Mouse (Mus musculus) limb, embryonic 13.5 days (tissue): ENCODE data around the gene Fam186b. TPM values are rescaled to one million over a fixed set of nuclear protein-coding genes. Genes with fewer than 3 reads are reported as not detected.
"Not testable (repeated sequence)": the region's sequence is repeated elsewhere in the genome, so short reads cannot be mapped to it uniquely, and the experiment has no call there.

ENCODE experiments used
- ATAC-seq: fragments of 200-750 bp; cut with Nextera tagmentation; 2 replicates; pipeline ENCODE4 v1.8.0; 2017; ENCODE audit warnings: low read depth, moderate number of reproducible peaks, moderate TSS enrichment; ENCODE audit not compliant: low FRiP score
- H3K27ac ChIP-seq: fragments of 300-500 bp; sonication (generic); 2 replicates; pipeline ENCODE4 v1.5.1; 2015; ENCODE audit warnings: inconsistent platforms, mild to moderate bottlenecking, moderate library complexity
- H3K27me3 ChIP-seq: fragments of 300-500 bp; sonication (generic); 2 replicates; pipeline ENCODE4 v1.6.1; 2015; ENCODE audit warnings: mild to moderate bottlenecking, inconsistent platforms
- H3K36me3 ChIP-seq: fragments of 300-500 bp; sonication (generic); 2 replicates; pipeline ENCODE4 v1.6.1; 2015; ENCODE audit warnings: inconsistent platforms, mild to moderate bottlenecking, moderate library complexity
- H3K4me1 ChIP-seq: fragments of 300-500 bp; sonication (generic); 2 replicates; pipeline ENCODE4 v1.6.1; 2015; ENCODE audit warnings: inconsistent platforms
- H3K4me2 ChIP-seq: fragments of 300-500 bp; sonication (generic); replicated peaks from 2 replicates; pipeline ENCODE4 v1.6.1; 2015; ENCODE audit warnings: inconsistent platforms, mild to moderate bottlenecking, moderate library complexity
- H3K4me3 ChIP-seq: fragments of 300-500 bp; sonication (generic); 2 replicates; pipeline ENCODE4 v1.5.1; 2015; ENCODE audit warnings: moderate library complexity, mild to moderate bottlenecking, inconsistent platforms
- H3K9ac ChIP-seq: fragments of 300-500 bp; sonication (generic); 2 replicates; pipeline ENCODE4 v1.6.1; 2015; ENCODE audit warnings: mild to moderate bottlenecking, inconsistent platforms
- H3K9me3 ChIP-seq: fragments of 300-500 bp; sonication (generic); 2 replicates; pipeline ENCODE4 v1.6.1; 2016; ENCODE audit warnings: inconsistent platforms
- WGBS: fragments of 180-500 bp; shearing (Covaris S2); methylation state at CpG from one replicate; pipeline ENCODE4 v1.1.7; 2015; 5-methylcytosine and 5-hydroxymethylcytosine counted together
- polyA plus RNA-seq: library from polyadenylated mRNA; unstranded; fragments of >200 nt; fragmentation: Nextera tagmentation; extraction: Ambion mirVana; gene quantifications from 2 replicates; pipeline ENCODE4 v1.2.1, GENCODE M21; 2015

Gene Fam186b
- polyA plus RNA-seq, 1 experiment from 2014 or later: 0.36 TPM

DNA sequence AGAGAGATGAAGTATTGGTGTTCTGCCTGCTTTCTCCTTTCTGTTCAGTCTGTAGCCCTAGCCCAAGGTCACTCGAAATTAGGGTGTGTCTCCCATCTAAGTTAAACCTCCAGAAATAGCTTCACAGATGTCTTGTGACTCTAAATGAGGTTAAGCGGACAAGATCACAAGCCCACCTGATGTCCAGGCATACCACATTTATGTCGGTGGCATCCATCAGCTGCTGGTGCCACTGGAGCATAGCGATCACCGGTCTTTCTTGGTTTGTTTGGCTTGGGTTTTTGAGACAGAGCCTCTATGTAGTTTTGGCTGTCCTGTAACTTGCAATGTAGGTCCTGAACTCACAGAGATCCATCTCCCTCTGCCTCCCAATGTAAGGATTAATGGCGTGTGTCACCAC, 41.9 kb downstream of the Fam186b start:
- no peak overlapping the region for H3K27ac ChIP-seq
- ATAC-seq: no peak
- H3K9ac ChIP-seq: no peak overlapping the region
- no peak overlapping the region for H3K4me3 ChIP-seq
- H3K36me3 ChIP-seq: peaks cover 14% of the 10 kb centered on the region
- no peaks in the 10 kb centered on the region for H3K27me3 ChIP-seq
- no peak overlapping the region for H3K4me2 ChIP-seq
- H3K4me1 ChIP-seq: peaks cover 17% of the 10 kb centered on the region; the same call in 1 of the 2 replicates
- 95% methylated on average over 6 of the region's 6 CpGs for WGBS
- no peaks in the 10 kb centered on the region for H3K9me3 ChIP-seq

DNA sequence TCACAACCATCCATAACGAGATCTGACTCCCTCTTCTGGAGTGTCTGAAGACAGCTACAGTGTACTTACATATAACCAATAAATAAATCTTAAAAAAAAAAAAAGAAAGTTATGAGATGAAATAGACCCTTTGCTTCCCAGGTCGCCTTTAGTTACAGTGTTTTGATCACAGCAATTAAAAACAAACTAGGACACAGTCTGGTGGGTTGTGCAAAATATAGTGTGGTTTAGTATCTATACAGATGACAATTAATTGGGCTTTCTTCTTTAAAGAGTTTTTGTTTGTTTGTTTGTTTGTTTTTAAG, 42.6 kb downstream of the Fam186b start:
- Histone ChIP-seq H3K4me1 (peaks cover 17% of the 10 kb centered on the region; the same call in 1 of the 2 replicates), H3K4me3 (peak overlapping the region; percentile 59; the same call in 1 of the 2 replicates), H3K4me2 (peak overlapping the region; percentile 84), H3K36me3 (peaks cover 21% of the 10 kb centered on the region)
- not testable (repeated sequence) for H3K9me3 ChIP-seq, ATAC-seq, H3K9ac ChIP-seq, H3K27ac ChIP-seq, H3K27me3 ChIP-seq
- 35% methylated on average over 2 of the region's 2 CpGs for WGBS

DNA sequence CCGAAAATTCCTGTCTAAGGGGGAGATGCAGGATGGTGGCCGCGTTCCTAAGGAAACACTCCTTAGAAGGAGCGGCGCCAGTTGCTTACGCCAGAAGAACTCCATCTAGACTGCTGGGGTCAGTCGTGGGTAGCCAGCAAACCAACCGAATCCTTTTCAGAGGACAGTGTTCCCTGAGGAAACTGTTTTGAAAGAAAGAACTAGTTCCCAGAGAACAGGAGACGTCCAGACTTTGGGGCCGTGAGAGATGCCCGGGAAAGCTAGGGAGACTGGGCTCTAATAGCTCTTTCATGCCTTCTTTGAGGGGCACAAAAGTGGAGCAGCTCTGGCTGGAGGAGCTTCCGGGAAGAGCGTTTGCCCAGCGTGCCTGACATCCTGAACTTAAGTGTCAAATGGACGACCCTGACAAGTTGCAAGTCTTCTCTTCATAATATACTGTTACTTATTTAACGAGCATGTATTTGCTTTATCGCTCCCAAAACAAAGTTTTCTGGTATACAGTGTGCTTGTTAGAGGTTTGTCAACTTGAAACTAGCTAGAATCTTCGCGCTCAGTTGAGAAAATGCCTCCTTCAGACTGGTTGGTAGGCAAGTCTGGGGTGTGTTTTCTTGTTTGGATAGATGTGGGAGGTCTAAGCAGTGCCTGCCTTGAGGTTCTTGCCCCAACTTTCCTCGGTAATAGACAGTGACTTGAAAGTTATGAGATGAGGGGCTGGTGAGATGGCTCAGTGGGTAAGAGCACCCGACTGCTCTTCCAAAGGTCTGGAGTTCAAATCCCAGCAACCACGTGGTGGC, 43.1 kb downstream of the Fam186b start:
- H3K4me3 ChIP-seq: peak overlapping the region; percentile 59
- peak overlapping the region; percentile 97 for H3K27ac ChIP-seq
- H3K9ac ChIP-seq: peak overlapping the region; percentile 72
- H3K4me1 ChIP-seq: peaks cover 17% of the 10 kb centered on the region; the same call in 1 of the 2 replicates
- peak overlapping the region; percentile 84 for H3K4me2 ChIP-seq
- peaks cover 26% of the 10 kb centered on the region for H3K36me3 ChIP-seq
- H3K27me3 ChIP-seq: no peaks in the 10 kb centered on the region
- H3K9me3 ChIP-seq: no peaks in the 10 kb centered on the region
- peak; percentile 33 for ATAC-seq
- WGBS: 3% methylated on average over 22 of the region's 22 CpGs

DNA sequence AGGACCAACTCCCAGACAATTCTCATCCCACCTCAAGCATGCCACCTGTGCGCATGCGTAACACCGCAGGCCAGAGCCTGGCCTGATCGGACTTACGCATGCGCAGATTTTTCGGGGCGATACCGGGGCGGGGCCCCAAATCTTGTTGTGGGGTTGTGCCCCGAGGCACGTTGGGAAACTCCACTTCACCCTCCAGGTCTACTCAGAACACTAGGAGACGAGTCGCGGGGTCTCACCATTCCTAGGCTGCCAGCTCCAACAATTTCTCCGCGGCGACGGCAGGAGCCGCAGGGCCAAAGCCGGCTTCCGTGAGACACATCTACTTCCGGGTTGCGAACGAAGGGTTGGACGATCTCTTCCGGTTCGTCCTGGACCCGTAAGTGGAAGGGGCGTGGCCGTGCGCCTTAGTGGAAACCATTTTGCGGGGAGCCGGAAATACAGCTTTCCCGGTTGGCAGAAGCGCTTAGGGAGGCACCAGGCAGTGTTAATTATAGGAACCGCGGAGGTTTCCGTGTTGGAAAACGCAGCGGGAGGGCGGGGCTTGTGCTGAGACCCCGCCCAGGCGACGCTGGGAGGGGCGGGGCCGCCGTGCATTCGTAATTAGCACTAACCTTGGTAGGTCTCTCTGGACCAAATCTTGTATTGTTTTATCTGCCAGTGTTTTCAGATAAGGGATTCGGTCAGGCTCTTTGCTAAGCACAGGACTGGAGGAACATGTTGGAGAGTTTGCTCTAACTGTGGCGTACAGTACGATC, 43.9 kb downstream of the Fam186b start, which contains the start of gene Mcrs1:
Gene Mcrs1 (minus strand): TSS at position 336 of the 755 bp plus-strand sequence.
- Histone ChIP-seq H3K4me3 (peak within 1 kb of the TSS; percentile 59), H3K4me2 (peak within 1 kb of the TSS; percentile 84), H3K9ac (peak within 1 kb of the TSS; percentile 72), H3K27ac (peak within 1 kb of the TSS; percentile 97), H3K4me1 (peaks cover 17% of the 10 kb centered on the region; the same call in 1 of the 2 replicates), H3K27me3 (no peaks in the 10 kb centered on the region), H3K9me3 (no peaks in the 10 kb centered on the region), H3K36me3 (peaks cover 34% of the 10 kb centered on the region)
- ATAC-seq: peak; percentile 95
- WGBS: under 1% methylated on average over 52 of the region's 52 CpGs

DNA sequence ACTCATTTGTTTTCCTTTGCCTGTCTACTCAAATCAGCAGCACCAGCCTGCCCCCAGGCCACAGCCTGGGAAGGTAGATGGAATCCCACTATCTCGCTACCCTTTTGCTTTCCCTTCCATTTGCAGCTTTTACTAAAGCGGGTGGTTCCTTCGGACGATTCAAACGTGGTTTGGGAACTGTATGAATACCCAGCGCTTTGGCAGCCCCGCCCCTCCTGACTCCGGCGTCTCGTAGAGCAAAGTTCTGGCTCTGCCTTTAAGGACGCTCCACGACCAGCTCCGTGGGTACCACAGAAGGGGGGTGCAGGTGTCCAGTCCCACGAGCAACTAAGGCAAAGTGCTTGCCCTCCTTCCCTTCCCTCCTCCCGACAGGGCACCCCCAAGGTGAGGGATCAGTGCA, 44.6 kb downstream of the Fam186b start:
- H3K9me3 ChIP-seq, H3K27me3 ChIP-seq: not testable (repeated sequence)
- H3K4me1 ChIP-seq: peaks cover 17% of the 10 kb centered on the region; the same call in 1 of the 2 replicates
- peak overlapping the region; percentile 28; the same call in 1 of the 2 replicates for H3K27ac ChIP-seq
- H3K9ac ChIP-seq: peak overlapping the region; percentile 67
- peak overlapping the region; percentile 84 for H3K4me2 ChIP-seq
- 1% methylated on average over 14 of the region's 15 CpGs for WGBS
- peak overlapping the region; percentile 59 for H3K4me3 ChIP-seq
- 0 out of 2 replicates have a peak, but pooled peaks have one; percentile 2 for ATAC-seq
- H3K36me3 ChIP-seq: peaks cover 41% of the 10 kb centered on the region

DNA sequence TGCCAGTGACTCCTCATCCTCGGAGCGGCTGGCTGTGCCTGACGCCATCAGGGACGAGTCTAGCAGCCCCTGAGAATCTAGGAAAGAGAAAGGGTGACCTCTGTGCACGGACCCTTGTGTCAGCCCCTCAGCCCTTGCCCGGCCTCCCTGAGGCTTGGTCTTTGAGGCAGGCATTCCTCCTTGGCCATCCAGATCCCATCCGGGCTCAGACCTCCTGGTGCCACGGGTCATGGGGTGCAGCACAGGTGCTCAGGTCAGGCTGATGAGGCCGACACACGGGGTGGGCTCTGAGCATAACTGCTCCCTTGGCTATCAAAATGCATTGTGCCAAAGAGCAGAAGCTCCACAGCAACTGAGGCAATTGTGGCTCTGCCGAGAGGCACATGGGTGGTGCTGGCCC, 45.8 kb downstream of the Fam186b start:
- ATAC-seq: no peak
- WGBS: 93% methylated on average over 11 of the region's 11 CpGs
- H3K9ac ChIP-seq: 0 out of 2 replicates have a peak overlapping the region, but pooled peaks have one; percentile 3
- H3K27ac ChIP-seq: no peak overlapping the region
- peaks cover 53% of the 10 kb centered on the region for H3K36me3 ChIP-seq
- peak overlapping the region; percentile 84; the same call in 1 of the 2 replicates for H3K4me2 ChIP-seq
- H3K4me1 ChIP-seq: peaks cover 17% of the 10 kb centered on the region; the same call in 1 of the 2 replicates
- no peak overlapping the region for H3K4me3 ChIP-seq
- no peaks in the 10 kb centered on the region for H3K9me3 ChIP-seq
- no peaks in the 10 kb centered on the region for H3K27me3 ChIP-seq

DNA sequence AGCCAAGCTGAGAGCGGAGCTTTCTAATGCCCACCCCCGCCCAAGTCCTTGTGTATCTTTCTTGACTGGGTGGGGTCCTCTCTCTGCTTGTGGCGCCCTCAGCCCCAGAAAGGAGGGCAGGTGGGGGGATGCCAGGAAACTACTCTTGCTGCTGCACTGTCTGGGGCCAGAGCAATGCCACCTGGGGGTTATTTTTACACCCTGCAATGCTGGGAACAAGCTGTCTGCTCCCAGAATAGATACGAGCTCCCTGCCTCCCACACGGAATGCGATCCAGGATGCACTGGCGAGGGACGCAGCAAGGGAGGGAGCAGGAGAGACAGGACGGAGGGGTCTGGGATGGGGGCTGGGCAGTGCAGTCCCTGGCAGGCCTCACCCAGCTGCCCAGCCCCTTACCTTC, 46.7 kb downstream of the Fam186b start:
- Histone ChIP-seq H3K4me3 (no peak overlapping the region), H3K27ac (no peak overlapping the region), H3K36me3 (peaks cover 62% of the 10 kb centered on the region), H3K9ac (no peak overlapping the region), H3K4me2 (no peak overlapping the region), H3K9me3 (no peaks in the 10 kb centered on the region), H3K27me3 (no peaks in the 10 kb centered on the region), H3K4me1 (peaks cover 17% of the 10 kb centered on the region; the same call in 1 of the 2 replicates)
- no peak for ATAC-seq
- 90% methylated on average over 9 of the region's 9 CpGs for WGBS

DNA sequence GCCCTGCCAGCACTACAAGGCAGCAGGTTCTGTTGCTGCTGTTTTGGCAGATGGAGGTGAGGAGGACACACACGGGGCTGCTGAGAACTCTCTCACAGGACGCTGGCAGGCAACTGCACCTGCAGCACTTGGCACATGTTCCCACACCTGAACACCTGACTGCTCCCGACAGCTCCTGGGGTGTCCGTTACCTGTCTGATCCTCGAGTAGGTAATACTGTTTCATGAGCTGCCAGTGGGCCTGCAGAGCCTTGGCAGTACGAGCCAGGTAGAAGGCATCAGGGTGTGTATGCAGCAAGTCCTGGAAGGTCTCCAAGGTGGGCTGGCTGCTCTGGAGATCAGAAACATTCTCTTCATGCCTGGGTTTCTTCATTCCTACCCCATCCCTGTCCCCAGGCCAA, 49.0 kb downstream of the Fam186b start:
- H3K4me2 ChIP-seq, H3K27ac ChIP-seq, H3K4me3 ChIP-seq, H3K4me1 ChIP-seq, ATAC-seq, H3K9me3 ChIP-seq, H3K9ac ChIP-seq, H3K27me3 ChIP-seq: not testable (repeated sequence)
- peaks cover 82% of the 10 kb centered on the region for H3K36me3 ChIP-seq
- WGBS: 92% methylated on average over 6 of the region's 6 CpGs

DNA sequence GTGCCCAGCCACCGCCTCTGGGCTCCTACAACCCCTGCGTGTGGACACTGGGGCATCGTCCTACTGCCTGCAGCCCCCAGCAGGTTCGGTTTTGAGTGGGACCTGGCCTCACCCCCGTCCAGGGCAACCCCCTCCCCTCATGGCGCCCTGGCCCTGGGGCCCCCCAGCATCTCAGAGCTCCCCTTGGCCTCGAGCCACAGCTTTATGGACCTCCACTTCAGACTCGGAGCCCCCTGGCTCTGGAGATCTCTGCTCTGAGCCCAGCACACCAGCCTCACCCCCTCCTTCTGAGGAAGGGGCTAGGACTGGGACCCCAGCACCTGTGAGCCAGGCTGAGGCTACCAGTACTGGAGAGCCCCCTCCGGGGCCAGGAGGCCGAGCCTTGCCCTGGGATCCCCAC, 53.6 kb downstream of the Fam186b start:
- Histone ChIP-seq H3K4me1 (no peaks in the 10 kb centered on the region; the same call in 1 of the 2 replicates), H3K4me2 (no peak overlapping the region), H3K4me3 (no peak overlapping the region), H3K27me3 (no peaks in the 10 kb centered on the region), H3K27ac (no peak overlapping the region), H3K36me3 (peaks cover 64% of the 10 kb centered on the region), H3K9ac (no peak overlapping the region), H3K9me3 (no peaks in the 10 kb centered on the region)
- ATAC-seq: peak; percentile 36; the same call in 1 of the 2 replicates
- 81% methylated on average over 10 of the region's 10 CpGs for WGBS

DNA sequence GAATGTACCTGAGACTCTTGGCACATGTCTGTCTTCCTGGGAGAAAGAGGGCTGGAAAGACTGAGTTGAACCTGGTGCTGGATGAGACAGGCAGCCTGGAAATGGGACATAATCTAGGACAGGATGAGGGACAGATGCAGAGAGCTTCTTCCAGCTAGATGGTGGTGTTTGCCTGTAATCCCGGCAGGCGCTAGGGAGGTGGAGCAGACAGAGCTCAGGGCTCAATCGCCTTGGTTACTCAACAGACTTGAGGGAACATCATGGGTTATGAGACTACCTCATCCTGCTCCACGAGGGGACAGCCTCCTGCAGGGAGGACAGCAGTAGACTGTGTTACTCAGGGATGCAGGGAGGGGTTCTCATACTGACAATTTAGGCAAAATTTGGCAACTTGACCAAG, 54.4 kb downstream of the Fam186b start:
- WGBS: 72% methylated on average over 4 of the region's 4 CpGs

DNA sequence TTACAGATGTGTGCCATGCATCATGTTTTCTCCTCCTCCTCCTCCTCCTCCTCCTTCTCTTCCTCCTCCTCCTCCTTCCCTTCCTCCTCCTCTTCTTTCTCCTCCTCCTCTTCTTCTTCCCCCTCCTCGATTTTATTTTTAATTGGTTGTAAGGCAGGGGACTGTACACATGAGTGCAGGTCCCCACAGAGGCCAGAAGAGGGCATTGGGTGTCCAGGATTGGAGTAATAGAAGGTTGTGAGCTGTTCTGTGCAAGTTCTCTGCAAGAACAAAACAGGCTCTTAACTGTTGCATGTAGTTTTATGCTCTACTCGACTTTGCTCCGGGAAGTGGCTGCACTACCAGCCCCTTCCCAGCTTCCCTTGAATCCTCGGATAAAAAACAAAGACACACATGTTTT, 55.6 kb downstream of the Fam186b start:
- Histone ChIP-seq H3K4me2 (no peak overlapping the region), H3K36me3 (peaks cover 44% of the 10 kb centered on the region), H3K9ac (no peak overlapping the region), H3K9me3 (no peaks in the 10 kb centered on the region), H3K4me3 (no peak overlapping the region), H3K4me1 (no peaks in the 10 kb centered on the region; the same call in 1 of the 2 replicates), H3K27ac (no peak overlapping the region), H3K27me3 (peaks cover 4% of the 10 kb centered on the region; the same call in 1 of the 2 replicates)
- 70% methylated on average over 4 of the region's 4 CpGs for WGBS
- no peak for ATAC-seq

More for the DNA sequence above, 54.4 kb downstream of the Fam186b start:
- no peak overlapping the region for H3K4me2 ChIP-seq
- H3K27me3 ChIP-seq: no peaks in the 10 kb centered on the region
- no peaks in the 10 kb centered on the region; the same call in 1 of the 2 replicates for H3K4me1 ChIP-seq
- H3K9ac ChIP-seq: no peak overlapping the region
- H3K27ac ChIP-seq: no peak overlapping the region
- H3K4me3 ChIP-seq: no peak overlapping the region
- peaks cover 56% of the 10 kb centered on the region for H3K36me3 ChIP-seq
- H3K9me3 ChIP-seq: no peaks in the 10 kb centered on the region
- ATAC-seq: no peak

DNA sequence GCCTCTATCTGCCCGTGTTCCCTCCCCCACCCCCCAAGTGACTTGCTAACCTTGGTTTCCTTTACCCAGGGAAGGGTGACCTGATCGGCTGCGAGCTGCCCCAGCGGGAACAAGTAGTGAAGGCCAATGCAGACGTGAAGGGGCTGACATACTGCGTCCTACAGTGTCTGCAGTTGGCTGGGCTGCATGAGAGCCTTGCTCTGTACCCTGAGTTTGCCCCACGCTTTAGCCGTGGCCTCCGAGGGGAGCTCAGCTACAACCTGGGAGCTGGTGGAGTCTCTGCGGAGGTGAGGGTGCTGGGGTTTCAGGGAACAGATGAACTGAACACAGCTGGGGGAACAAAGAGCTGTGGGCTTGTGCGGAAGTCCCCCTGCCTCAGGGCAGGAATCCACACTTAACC, 57.7 kb downstream of the Fam186b start:
- peaks cover 23% of the 10 kb centered on the region for H3K36me3 ChIP-seq
- WGBS: 53% methylated on average over 11 of the region's 11 CpGs
- H3K9ac ChIP-seq: no peak overlapping the region
- H3K4me2 ChIP-seq: no peak overlapping the region
- peaks cover 24% of the 10 kb centered on the region for H3K27me3 ChIP-seq
- no peaks in the 10 kb centered on the region for H3K9me3 ChIP-seq
- no peak overlapping the region for H3K27ac ChIP-seq
- H3K4me3 ChIP-seq: no peak overlapping the region
- no peak for ATAC-seq
- no peaks in the 10 kb centered on the region; the same call in 1 of the 2 replicates for H3K4me1 ChIP-seq
